Mouse (Mus musculus): ENCODE measurements around the gene Tekt4.

Tekt4 gene

GRCm38 (mm10) chr17:25472044-25472443, 17.6 kb downstream of the Tekt4 start:
- peaks cover 40% of the 10 kb centered on the region for H3K4me1 ChIP-seq (replicated peaks; ENCODE audit: low read depth, low read length)
- peaks cover 57% of the 10 kb centered on the region for H3K27me3 ChIP-seq (ENCODE audit: insufficient read depth, low read length)
- H3K4me3 ChIP-seq (replicated peaks; ENCODE audit: low read length), result peak overlapping the region; percentile 69
- TF ChIP-seq POU5F1 (IDR thresholded peaks at IDR 0.05; ENCODE audit: borderline replicate concordance, low read length) (no peak), NANOG (IDR thresholded peaks at IDR 0.05; ENCODE audit: borderline replicate concordance, low read length) (no peak), CTCF (conservative IDR thresholded peaks at IDR 0.05; ENCODE audit: low read length) (no peak)
- H3K36me3 ChIP-seq (ENCODE audit: insufficient read depth, low read length), result no peaks in the 10 kb centered on the region
- no peaks in the 10 kb centered on the region for H3K9me3 ChIP-seq (ENCODE audit: low read length)

GRCm38 (mm10) chr17:25474330-25475077, 20.1 kb downstream of the Tekt4 start:
- H3K27me3 ChIP-seq (ENCODE audit: insufficient read depth, low read length), result peaks cover 80% of the 10 kb centered on the region
- peaks cover 40% of the 10 kb centered on the region for H3K4me1 ChIP-seq (replicated peaks; ENCODE audit: low read depth, low read length)
- H3K4me3 ChIP-seq (replicated peaks; ENCODE audit: low read length), result peak overlapping the region; percentile 70
- H3K36me3 ChIP-seq (ENCODE audit: insufficient read depth, low read length), result no peaks in the 10 kb centered on the region
- no peaks in the 10 kb centered on the region for H3K9me3 ChIP-seq (ENCODE audit: low read length)
- TF ChIP-seq CTCF (conservative IDR thresholded peaks at IDR 0.05; ENCODE audit: low read length), result peak; percentile 56
- no peak for TF ChIP-seq NANOG (IDR thresholded peaks at IDR 0.05; ENCODE audit: borderline replicate concordance, low read length)

- Histone ChIP-seq H3K36me3 (ENCODE audit: insufficient read depth, low read length) (no peaks in the 10 kb centered on the region), H3K4me3 (replicated peaks; ENCODE audit: low read length) (peak overlapping the region; percentile 49; the same call in 1 of the 2 replicates), H3K4me1 (replicated peaks; ENCODE audit: low read depth, low read length) (peaks cover 40% of the 10 kb centered on the region), H3K9me3 (ENCODE audit: low read length) (no peaks in the 10 kb centered on the region), H3K27me3 (ENCODE audit: insufficient read depth, low read length) (peaks cover 90% of the 10 kb centered on the region)
- peak; percentile 75 for TF ChIP-seq CTCF (conservative IDR thresholded peaks at IDR 0.05; ENCODE audit: low read length)
- no peak for TF ChIP-seq NANOG (IDR thresholded peaks at IDR 0.05; ENCODE audit: borderline replicate concordance, low read length)
Observed at GRCm38 (mm10) chr17:25475946-25476744, 21.7 kb downstream of the Tekt4 start.

- no peak for TF ChIP-seq POU5F1 (IDR thresholded peaks at IDR 0.05; ENCODE audit: borderline replicate concordance, low read length)
- TF ChIP-seq CTCF (conservative IDR thresholded peaks at IDR 0.05; ENCODE audit: low read length), result no peak
- TF ChIP-seq NANOG (IDR thresholded peaks at IDR 0.05; ENCODE audit: borderline replicate concordance, low read length), result no peak
- Histone ChIP-seq H3K9me3 (ENCODE audit: low read length) (no peaks in the 10 kb centered on the region), H3K4me3 (replicated peaks; ENCODE audit: low read length) (no peak overlapping the region), H3K27me3 (ENCODE audit: insufficient read depth, low read length) (peaks cover 82% of the 10 kb centered on the region), H3K4me1 (replicated peaks; ENCODE audit: low read depth, low read length) (peaks cover 18% of the 10 kb centered on the region), H3K36me3 (ENCODE audit: insufficient read depth, low read length) (no peaks in the 10 kb centered on the region)
Observed at GRCm38 (mm10) chr17:25480152-25480551, 25.7 kb downstream of the Tekt4 start.

- H3K9me3 ChIP-seq (ENCODE audit: low read length), result no peaks in the 10 kb centered on the region
- TF ChIP-seq POU5F1 (IDR thresholded peaks at IDR 0.05; ENCODE audit: borderline replicate concordance, low read length) (no peak), NANOG (IDR thresholded peaks at IDR 0.05; ENCODE audit: borderline replicate concordance, low read length) (no peak), CTCF (conservative IDR thresholded peaks at IDR 0.05; ENCODE audit: low read length) (no peak)
- H3K4me1 ChIP-seq (replicated peaks; ENCODE audit: low read depth, low read length), result peaks cover 11% of the 10 kb centered on the region
- no peaks in the 10 kb centered on the region for H3K36me3 ChIP-seq (ENCODE audit: insufficient read depth, low read length)
- H3K4me3 ChIP-seq (replicated peaks; ENCODE audit: low read length), result no peak overlapping the region
- peaks cover 81% of the 10 kb centered on the region for H3K27me3 ChIP-seq (ENCODE audit: insufficient read depth, low read length)
Observed at GRCm38 (mm10) chr17:25480820-25481219, 26.4 kb downstream of the Tekt4 start.

GRCm38 (mm10) chr17:25482092-25482491, 27.7 kb downstream of the Tekt4 start:
- Histone ChIP-seq H3K4me1 (replicated peaks; ENCODE audit: low read depth, low read length) (no peaks in the 10 kb centered on the region), H3K36me3 (ENCODE audit: insufficient read depth, low read length) (no peaks in the 10 kb centered on the region), H3K4me3 (replicated peaks; ENCODE audit: low read length) (no peak overlapping the region), H3K9me3 (ENCODE audit: low read length) (no peaks in the 10 kb centered on the region), H3K27me3 (ENCODE audit: insufficient read depth, low read length) (peaks cover 82% of the 10 kb centered on the region)
- TF ChIP-seq NANOG (IDR thresholded peaks at IDR 0.05; ENCODE audit: borderline replicate concordance, low read length), result no peak
- no peak for TF ChIP-seq POU5F1 (IDR thresholded peaks at IDR 0.05; ENCODE audit: borderline replicate concordance, low read length)

- no peaks in the 10 kb centered on the region for H3K9me3 ChIP-seq (ENCODE audit: low read length)
- peak within 1 kb of the TSS; percentile 75 for H3K4me3 ChIP-seq (replicated peaks; ENCODE audit: low read length)
- peaks cover 55% of the 10 kb centered on the region for H3K27me3 ChIP-seq (ENCODE audit: insufficient read depth, low read length)
- TF ChIP-seq NANOG (IDR thresholded peaks at IDR 0.05; ENCODE audit: borderline replicate concordance, low read length), result no peak
- TF ChIP-seq POU5F1 (IDR thresholded peaks at IDR 0.05; ENCODE audit: borderline replicate concordance, low read length), result no peak
- no peak for TF ChIP-seq CTCF (conservative IDR thresholded peaks at IDR 0.05; ENCODE audit: low read length)
- no peaks in the 10 kb centered on the region for H3K36me3 ChIP-seq (ENCODE audit: insufficient read depth, low read length)
- peaks cover 18% of the 10 kb centered on the region for H3K4me1 ChIP-seq (replicated peaks; ENCODE audit: low read depth, low read length)
Observed at GRCm38 (mm10) chr17:25497013-25497412, 42.6 kb downstream of the Tekt4 start, which contains the start of gene Sstr5. Gene Sstr5, minus strand, starts transcription at chr17:25497288.

- H3K4me3 ChIP-seq (replicated peaks; ENCODE audit: low read length), result no peak overlapping the region
- no peak for TF ChIP-seq POU5F1 (IDR thresholded peaks at IDR 0.05; ENCODE audit: borderline replicate concordance, low read length)
- TF ChIP-seq CTCF (conservative IDR thresholded peaks at IDR 0.05; ENCODE audit: low read length), result no peak
- no peak for TF ChIP-seq NANOG (IDR thresholded peaks at IDR 0.05; ENCODE audit: borderline replicate concordance, low read length)
- no peaks in the 10 kb centered on the region for H3K36me3 ChIP-seq (ENCODE audit: insufficient read depth, low read length)
- peaks cover 29% of the 10 kb centered on the region for H3K27me3 ChIP-seq (ENCODE audit: insufficient read depth, low read length)
- no peaks in the 10 kb centered on the region for H3K9me3 ChIP-seq (ENCODE audit: low read length)
- H3K4me1 ChIP-seq (replicated peaks; ENCODE audit: low read depth, low read length), result peaks cover 1% of the 10 kb centered on the region
Observed at GRCm38 (mm10) chr17:25502599-25502998, 48.2 kb downstream of the Tekt4 start.
